ENCODE assay signal across 13 mouse cellular contexts in the genomic region with DNA sequence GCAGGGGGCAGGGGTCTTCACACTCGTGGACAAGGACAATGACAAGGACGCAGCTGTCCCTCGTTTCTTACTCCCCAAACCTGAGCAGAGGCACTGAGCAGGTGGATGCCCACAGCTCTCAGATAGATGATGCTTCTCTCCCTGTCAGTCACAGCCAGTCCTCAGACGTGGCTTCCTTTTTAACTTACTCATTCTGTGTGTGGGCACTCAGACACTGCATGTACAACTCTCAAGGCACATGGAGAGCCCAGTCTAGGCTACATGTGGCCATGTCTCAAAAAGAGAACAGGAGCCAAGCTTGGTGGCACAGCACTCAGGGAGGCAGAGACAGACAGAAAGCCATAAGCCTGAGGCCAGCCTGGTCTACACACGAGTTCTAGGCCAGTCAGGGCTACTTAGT. TPM values are rescaled to one million over a fixed set of nuclear protein-coding genes. Genes with fewer than 3 reads are reported as not detected.
DNase-seq lines count a peak whose midpoint lies in the region; ATAC-seq and TF ChIP-seq lines count a peak whose summit lies in the region.
"Had no signal": no experiment of that assay in that cellular context is flagged by ENCODE, and none has a peak within 500 bp of the region (broad histone marks: within the 10 kb centered on the region; RNA-seq: fewer than 3 reads in every experiment).

No protein-coding gene starts in this region.

- no peaks in the 10 kb centered on the region for H3K36me3 ChIP-seq in heart, embryonic 11.5 days (ENCODE audit: control insufficient read depth, insufficient read depth, low read length)
- H3K36me3 ChIP-seq in liver, embryonic 12.5 days: no peaks in the 10 kb centered on the region
- no peaks in the 10 kb centered on the region for H3K36me3 ChIP-seq in hindbrain, postnatal 0 days (ENCODE audit: insufficient read depth, low read length)
- no peaks in the 10 kb centered on the region for H3K36me3 ChIP-seq in small intestine, adult 2 months (ENCODE audit: control insufficient read depth, insufficient read depth, low read length)
- H3K36me3 ChIP-seq: limb, embryonic 15.5 days had no signal

- no peak for DNase-seq in heart, postnatal 36 days
- no peak for DNase-seq in liver
- DNase-seq in hindbrain, postnatal 0 days (ENCODE audit: low spot score): no peak
- no peak for DNase-seq in cerebellum, adult 9-11 months
- DNase-seq: right cerebral cortex, postnatal 25 days; thymus, adult 2 months had no signal

- H3K4me1 ChIP-seq in heart, embryonic 11.5 days (ENCODE audit: control insufficient read depth, insufficient read depth, low read length): peaks cover 15% of the 10 kb centered on the region
- peaks cover 7% of the 10 kb centered on the region; the same call in 1 of the 2 replicates for H3K4me1 ChIP-seq in liver, embryonic 12.5 days
- H3K4me1 ChIP-seq in hindbrain, postnatal 0 days (ENCODE audit: insufficient read depth, low read length): peaks cover 9% of the 10 kb centered on the region; the same call in 1 of the 2 replicates
- peaks cover 19% of the 10 kb centered on the region for H3K4me1 ChIP-seq in small intestine, adult 2 months (ENCODE audit: control insufficient read depth, insufficient read depth, insufficient read length, low read length)

- H3K4me3 ChIP-seq in heart, embryonic 11.5 days (ENCODE audit: low read depth, low read length): no peak overlapping the region
- H3K4me3 ChIP-seq in liver, embryonic 12.5 days: no peak overlapping the region
- H3K4me3 ChIP-seq in hindbrain, postnatal 0 days (ENCODE audit: low read length): no peak overlapping the region
- no peak overlapping the region for H3K4me3 ChIP-seq in small intestine, adult 2 months (ENCODE audit: low read depth, low read length)
- H3K4me3 ChIP-seq: limb, embryonic 15.5 days had no signal

- ATAC-seq in heart, embryonic 11.5 days (replicated peaks; ENCODE audit: insufficient number of reproducible peaks, low FRiP score, low TSS enrichment): no peak
- no peak for ATAC-seq in liver, embryonic 12.5 days
- no peak for ATAC-seq in hindbrain, postnatal 0 days
- ATAC-seq in inflammation-experienced regulatory T-cells, adult 6 months: no peak

- WGBS in heart, embryonic 11.5 days (ENCODE audit: insufficient replicate concordance): 60% methylated on average over 5 of the region's 5 CpGs
- 64% methylated on average over 5 of the region's 5 CpGs for WGBS in liver, embryonic 12.5 days (ENCODE audit: insufficient replicate concordance)
- 58% methylated on average over 5 of the region's 5 CpGs for WGBS in hindbrain, postnatal 0 days
- WGBS in small intestine, adult 2 months: 48% methylated on average over 5 of the region's 5 CpGs

- intact Hi-C loops in heart, postnatal 36 days (cut with DNase I): no loop called here

- H3K9me3 ChIP-seq in heart, embryonic 11.5 days (replicated peaks; ENCODE audit: control insufficient read depth, low read length): no peaks in the 10 kb centered on the region
- no peaks in the 10 kb centered on the region for H3K9me3 ChIP-seq in liver, embryonic 12.5 days (replicated peaks)
- H3K9me3 ChIP-seq in hindbrain, postnatal 0 days (ENCODE audit: low read length): no peaks in the 10 kb centered on the region
- H3K9me3 ChIP-seq: limb, embryonic 15.5 days had no signal

- H3K9ac ChIP-seq in heart, embryonic 11.5 days (ENCODE audit: low read depth, low read length): 0 out of 2 replicates have a peak overlapping the region, but pooled peaks have one; percentile 2
- no peak overlapping the region for H3K9ac ChIP-seq in liver, embryonic 12.5 days
- no peak overlapping the region for H3K9ac ChIP-seq in hindbrain, postnatal 0 days (replicated peaks; ENCODE audit: low read length)
- H3K9ac ChIP-seq: limb, embryonic 15.5 days had no signal

- TF ChIP-seq POLR2A in small intestine, adult 2 months (IDR thresholded peaks at IDR 0.05; ENCODE audit: low read depth, low read length): no peak

- no peak for TF ChIP-seq CTCF in hindbrain, postnatal 0 days (IDR thresholded peaks at IDR 0.05; ENCODE audit: low read depth)
- TF ChIP-seq CTCF in small intestine, adult 2 months (IDR thresholded peaks at IDR 0.05; ENCODE audit: extremely low read depth, insufficient read length, insufficient replicate concordance, low read depth, low read length): no peak

- H3K27ac ChIP-seq in heart, embryonic 11.5 days (ENCODE audit: low read depth, low read length): peak overlapping the region; percentile 62; the same call in 1 of the 2 replicates
- 0 out of 2 replicates have a peak overlapping the region, but pooled peaks have one; percentile 30 for H3K27ac ChIP-seq in liver, embryonic 12.5 days
- H3K27ac ChIP-seq in hindbrain, postnatal 0 days: peak overlapping the region; percentile 37; the same call in 1 of the 2 replicates
- H3K27ac ChIP-seq in small intestine, adult 2 months (ENCODE audit: insufficient read depth, low read depth, low read length): peak overlapping the region; percentile 91; the same call in 1 of the 2 replicates
- H3K27ac ChIP-seq: limb, embryonic 15.5 days had no signal

- H3K4me2 ChIP-seq in heart, embryonic 11.5 days: no peak overlapping the region
- no peak overlapping the region for H3K4me2 ChIP-seq in liver, embryonic 12.5 days
- no peak overlapping the region for H3K4me2 ChIP-seq in hindbrain, postnatal 0 days (ENCODE audit: low read depth, low read length)
- H3K4me2 ChIP-seq: limb, embryonic 15.5 days had no signal

- H3K27me3 ChIP-seq in heart, embryonic 11.5 days (ENCODE audit: control insufficient read depth, insufficient read depth, low read length): no peaks in the 10 kb centered on the region
- H3K27me3 ChIP-seq in liver, embryonic 12.5 days (replicated peaks): no peaks in the 10 kb centered on the region
- no peaks in the 10 kb centered on the region for H3K27me3 ChIP-seq in hindbrain, postnatal 0 days (ENCODE audit: insufficient read depth, low read length)
- no peaks in the 10 kb centered on the region for H3K27me3 ChIP-seq in small intestine, adult 2 months (ENCODE audit: control insufficient read depth, insufficient read depth, low read length)
- H3K27me3 ChIP-seq: limb, embryonic 15.5 days had no signal

RNA-seq across cellular contexts. Expression of a gene that starts 19.6 kb away (rescaled TPM):
- 1.9 and 2.2 TPM in 2 replicates for polyA plus RNA-seq in heart, embryonic 11.5 days (2014; fragmentation: Nextera tagmentation; extraction: Ambion mirVana)
- total RNA-seq in heart, postnatal 36 days (2021): 10 to 100 TPM; 11.0 to 12.0 TPM
- 0.67 and 0.68 TPM in 2 replicates for polyA plus RNA-seq in liver, embryonic 12.5 days (2016; fragmentation: Nextera tagmentation; extraction: Ambion mirVana)
- total RNA-seq in hindbrain, postnatal 0 days (2014; rRNA removed): 38.4 and 40.5 TPM in 2 replicates
- 2.7 and 2.9 TPM in 2 replicates for polyA plus RNA-seq in hindbrain, postnatal 0 days (2015; fragmentation: Nextera tagmentation; extraction: Ambion mirVana)
- 13.0 and 25.6 TPM in 2 replicates for polyA plus RNA-seq in small intestine, adult 2 months (2012; rRNA removed)
- polyA plus RNA-seq in inflammation-experienced regulatory T-cells, adult 6 months (2017; shearing (Covaris generic)): under 1 TPM; 0.32 to 0.78 (median 0.64) TPM

RNA-seq across cellular contexts. Expression of a gene that starts 36.7 kb away (rescaled TPM):
- polyA plus RNA-seq in heart, embryonic 11.5 days (2014; fragmentation: Nextera tagmentation; extraction: Ambion mirVana): 106 and 112 TPM in 2 replicates
- total RNA-seq in heart, postnatal 36 days (2021): 10 to 100 TPM; 14.4 to 15.7 TPM
- polyA plus RNA-seq in liver, embryonic 12.5 days (2016; fragmentation: Nextera tagmentation; extraction: Ambion mirVana): 34.5 and 34.8 TPM in 2 replicates
- total RNA-seq in hindbrain, postnatal 0 days (2014; rRNA removed): 23.1 and 27.2 TPM in 2 replicates
- polyA plus RNA-seq in hindbrain, postnatal 0 days (2015; fragmentation: Nextera tagmentation; extraction: Ambion mirVana): 41.9 and 42.6 TPM in 2 replicates
- 21.3 and 23.8 TPM in 2 replicates for polyA plus RNA-seq in small intestine, adult 2 months (2012; rRNA removed)
- 10 to 100 TPM; 14.7 to 21.3 (median 17.4) TPM for polyA plus RNA-seq in inflammation-experienced regulatory T-cells, adult 6 months (2017; shearing (Covaris generic))

RNA-seq across cellular contexts. Expression of a gene that starts 53.9 kb away (rescaled TPM):
- not detected in 2 replicates for polyA plus RNA-seq in heart, embryonic 11.5 days (2014; fragmentation: Nextera tagmentation; extraction: Ambion mirVana)
- total RNA-seq in heart, postnatal 36 days (2021): not detected
- not detected in 2 replicates for polyA plus RNA-seq in liver, embryonic 12.5 days (2016; fragmentation: Nextera tagmentation; extraction: Ambion mirVana)
- not detected in 2 replicates for total RNA-seq in hindbrain, postnatal 0 days (2014; rRNA removed)
- polyA plus RNA-seq in hindbrain, postnatal 0 days (2015; fragmentation: Nextera tagmentation; extraction: Ambion mirVana): not detected in 2 replicates
- polyA plus RNA-seq in small intestine, adult 2 months (2012; rRNA removed): not detected in 2 replicates
- polyA plus RNA-seq in inflammation-experienced regulatory T-cells, adult 6 months (2017; shearing (Covaris generic)): not detected
- total RNA-seq: gastrocnemius, adult 8-10 months; layer of hippocampus, adult 8-10 months had no signal
- polyA plus RNA-seq: limb, embryonic 15.5 days; thymus, adult 2 months had no signal

RNA-seq across cellular contexts. Expression of a gene that starts 54.6 kb away (rescaled TPM):
- not detected in 2 replicates for polyA plus RNA-seq in heart, embryonic 11.5 days (2014; fragmentation: Nextera tagmentation; extraction: Ambion mirVana)
- total RNA-seq in heart, postnatal 36 days (2021): not detected
- not detected in 2 replicates for polyA plus RNA-seq in liver, embryonic 12.5 days (2016; fragmentation: Nextera tagmentation; extraction: Ambion mirVana)
- total RNA-seq in hindbrain, postnatal 0 days (2014; rRNA removed): not detected in 2 replicates
- not detected in 2 replicates for polyA plus RNA-seq in hindbrain, postnatal 0 days (2015; fragmentation: Nextera tagmentation; extraction: Ambion mirVana)
- polyA plus RNA-seq in small intestine, adult 2 months (2012; rRNA removed): not detected in 2 replicates
- polyA plus RNA-seq in inflammation-experienced regulatory T-cells, adult 6 months (2017; shearing (Covaris generic)): not detected
- total RNA-seq: gastrocnemius, adult 8-10 months; layer of hippocampus, adult 8-10 months had no signal
- polyA plus RNA-seq: limb, embryonic 15.5 days; thymus, adult 2 months had no signal

Comparison
In these comparisons a context has a peak if more than half of its experiments do, and no peak if none do; other contexts are left out.
1. H3K27ac ChIP-seq: peak in every context shown above with its lines; median percentile 91 in small intestine, adult 2 months; 62 in heart, embryonic 11.5 days; 37 in hindbrain, postnatal 0 days; 30 in liver, embryonic 12.5 days.